Mouse (Mus musculus) mammary gland, adult 2 months (tissue): ENCODE measurements around the gene Dph6. TPM values are rescaled to one million over a fixed set of nuclear protein-coding genes. Genes with fewer than 3 reads are reported as not detected.

Experiments
- polyA plus RNA-seq: library from polyadenylated mRNA; depleted of rRNA; stranded (reverse); fragments of >200 nt; gene quantifications from 2 replicates; pipeline ENCODE4 v1.2.3, GENCODE M21; 2012; ENCODE audit warnings: low replicate concordance; rRNA removed

Dph6 gene
- polyA plus RNA-seq: 5.9 and 15.0 TPM in 2 replicates

DNA sequence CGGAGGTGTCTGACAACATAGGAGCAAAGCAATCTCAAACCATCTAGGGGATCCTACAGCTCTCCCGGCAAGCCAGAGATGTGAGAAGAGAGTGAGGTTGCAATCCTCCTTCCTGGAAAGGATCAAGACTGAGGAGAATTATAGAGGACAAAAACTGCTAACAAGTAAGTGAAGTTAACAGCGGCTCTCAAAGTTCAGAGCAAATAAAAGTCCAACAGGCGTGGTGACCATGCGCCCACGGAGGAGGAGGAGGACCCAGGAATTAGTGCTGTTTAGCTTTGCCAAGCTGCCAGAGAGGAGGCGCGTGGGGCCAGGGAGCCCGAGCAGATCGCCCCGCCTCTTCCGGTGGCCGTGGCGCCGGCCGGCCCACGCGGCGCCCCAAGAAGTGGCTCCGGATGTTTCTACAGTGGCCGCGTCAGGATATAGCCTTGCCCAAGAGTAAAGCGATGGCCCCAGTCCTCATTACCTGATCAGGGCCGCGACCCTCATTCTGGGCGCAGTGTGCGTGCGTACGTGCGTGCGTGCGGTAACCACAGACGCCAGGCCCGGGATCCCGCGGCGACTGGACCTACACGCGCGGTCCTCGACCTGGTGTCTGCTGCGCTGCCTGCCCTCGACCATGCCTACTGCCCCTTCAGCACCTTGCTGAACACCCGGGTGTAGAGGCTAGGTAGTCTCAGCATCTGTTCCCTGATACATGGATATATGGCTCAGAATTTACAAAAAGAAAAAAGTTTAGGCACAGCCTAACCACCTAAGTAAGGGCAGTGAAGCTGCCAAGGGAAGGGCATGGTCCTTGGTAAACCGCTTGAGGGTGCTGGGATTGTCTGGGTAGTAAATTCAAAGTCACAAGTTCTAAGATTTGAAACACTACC is at the start of gene Dph6:
Dph6 (minus strand) TSS at position 600 of the 875 bp plus-strand sequence.

